ENCODE assay signal across 11 mouse cellular contexts in genomic region chr11:68324863-68325262, GRCm38 (mm10).
"Had no signal": no experiment of that assay in that cellular context is flagged by ENCODE, and none has a peak within 500 bp of the region (broad histone marks: within the 10 kb centered on the region; RNA-seq: fewer than 3 reads in every experiment).

No protein-coding gene starts in this region.

- ATAC-seq: liver, embryonic 12.5 days had no signal

- H3K36me3 ChIP-seq: limb, embryonic 15.5 days; liver, embryonic 12.5 days; neural tube, embryonic 15.5 days had no signal

- H3K9me3 ChIP-seq: limb, embryonic 15.5 days; liver, embryonic 12.5 days; midbrain, embryonic 10.5 days; neural tube, embryonic 15.5 days had no signal

- H3K9ac ChIP-seq: limb, embryonic 15.5 days; liver, embryonic 12.5 days; lung, embryonic 14.5 days; neural tube, embryonic 15.5 days had no signal

- H3K4me3 ChIP-seq: left cerebral cortex, adult 2 months; limb, embryonic 15.5 days; liver, embryonic 12.5 days; midbrain, embryonic 10.5 days; myocyte; neural tube, embryonic 15.5 days had no signal

- H3K4me1 ChIP-seq: liver, embryonic 12.5 days; neural tube, embryonic 15.5 days had no signal

- H3K4me2 ChIP-seq: limb, embryonic 15.5 days; liver, embryonic 12.5 days; lung, embryonic 14.5 days; neural tube, embryonic 15.5 days had no signal

- DNase-seq: lung, embryonic 14.5 days; lung, postnatal 10 days; lung, postnatal 4 days; midbrain, embryonic 14.5 days; thymus, postnatal 4 days had no signal

- H3K27me3 ChIP-seq: limb, embryonic 15.5 days; liver, embryonic 12.5 days; neural tube, embryonic 15.5 days had no signal

- H3K27ac ChIP-seq: left cerebral cortex, adult 2 months; limb, embryonic 15.5 days; liver, embryonic 12.5 days; midbrain, embryonic 10.5 days; neural tube, embryonic 15.5 days had no signal
